Mouse (Mus musculus) left cerebral cortex, adult 9 months (tissue): Measurements from ENCODE around the gene Gm34653.
"Not testable (repeated sequence)": the region's sequence is repeated elsewhere in the genome, so short reads cannot be mapped to it uniquely, and the experiment has no call there.

Source experiments
- DNase-seq, 2 experiments: peaks; one replicate each; pipeline ENCODE4 v3.0.0; 2022; ENCODE audit warnings: low spot score in 2 of 2

Gene Gm34653

GRCm38 (mm10) chr2:34815893-34816292, 16.9 kb upstream of the Gm34653 start:
- DNase-seq, result not testable (repeated sequence)

GRCm38 (mm10) chr2:34818492-34818891, 14.3 kb upstream of the Gm34653 start:
- DNase-seq, result no peak

- DNase-seq, result peak; percentile 74 to 88
Measured at GRCm38 (mm10) chr2:34825827-34826459, 6.9 kb upstream of the Gm34653 start, which contains the start of gene Fbxw2. Gene Fbxw2 (minus strand): TSS chr2:34826311.

DNA sequence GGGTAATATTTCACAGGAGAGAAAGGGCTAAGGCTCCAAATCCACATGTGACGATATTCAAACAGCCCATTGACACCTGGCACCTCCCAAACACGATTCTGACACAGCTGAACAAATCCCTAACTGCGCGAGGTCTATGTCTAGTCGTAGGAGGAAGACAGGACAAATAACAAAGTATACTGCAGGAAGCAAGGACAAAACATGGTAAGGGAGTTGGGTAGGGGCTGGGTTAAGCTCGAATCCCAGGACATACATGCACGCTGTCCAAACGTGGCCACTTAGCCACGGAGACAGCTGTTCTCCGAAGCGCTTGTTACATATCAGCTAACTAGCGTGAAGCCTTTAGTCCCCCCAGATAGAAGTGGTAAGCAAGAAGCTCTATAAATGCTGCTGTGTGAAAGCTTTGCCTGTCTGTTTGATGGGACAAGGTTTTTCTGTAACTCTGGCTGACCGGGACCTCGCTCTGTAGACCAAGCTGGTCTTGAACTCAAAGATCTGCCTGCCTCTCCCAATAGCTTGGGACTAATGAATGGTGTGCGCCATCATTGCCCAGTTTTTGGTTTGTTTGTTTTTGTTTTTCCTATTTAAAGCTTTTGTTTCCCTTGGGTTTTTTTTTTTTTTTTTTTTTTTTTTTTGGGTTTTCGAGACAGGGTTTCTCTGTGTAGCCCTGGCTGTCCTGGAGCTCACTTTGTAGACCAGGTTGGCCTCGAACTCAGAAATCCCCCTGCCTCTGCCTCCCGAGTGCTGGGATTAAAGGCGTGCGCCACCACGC, 6.2 kb upstream of the Gm34653 start:
- no peak for DNase-seq

GRCm38 (mm10) chr2:34827591-34827990, 5.2 kb upstream of the Gm34653 start:
- DNase-seq, result no peak

- DNase-seq, result no peak
Measured at GRCm38 (mm10) chr2:34828026-34828425, 4.8 kb upstream of the Gm34653 start.

- not testable (repeated sequence) for DNase-seq
Measured at GRCm38 (mm10) chr2:34830066-34830465, 2.7 kb upstream of the Gm34653 start.

DNA sequence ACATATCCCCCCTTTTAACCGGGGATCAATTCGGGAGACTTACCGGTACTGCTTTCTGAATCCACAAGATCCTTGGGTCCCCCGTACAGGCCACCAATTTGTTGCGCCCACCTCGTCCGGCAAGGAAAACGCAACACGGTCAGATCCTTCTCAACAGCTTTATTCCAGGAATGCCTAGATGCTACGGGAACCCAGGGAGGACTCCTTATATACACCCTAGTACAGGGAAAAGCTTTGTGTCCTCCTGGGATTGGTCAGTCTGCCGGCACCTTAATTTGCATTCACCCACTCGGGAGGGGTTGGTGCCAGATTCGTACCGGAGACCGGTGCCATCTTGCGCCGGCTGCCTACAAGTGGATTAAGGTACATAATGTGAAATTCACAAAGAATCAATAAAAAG, 817 bp downstream of the Gm34653 start:
- no peak for DNase-seq

DNA sequence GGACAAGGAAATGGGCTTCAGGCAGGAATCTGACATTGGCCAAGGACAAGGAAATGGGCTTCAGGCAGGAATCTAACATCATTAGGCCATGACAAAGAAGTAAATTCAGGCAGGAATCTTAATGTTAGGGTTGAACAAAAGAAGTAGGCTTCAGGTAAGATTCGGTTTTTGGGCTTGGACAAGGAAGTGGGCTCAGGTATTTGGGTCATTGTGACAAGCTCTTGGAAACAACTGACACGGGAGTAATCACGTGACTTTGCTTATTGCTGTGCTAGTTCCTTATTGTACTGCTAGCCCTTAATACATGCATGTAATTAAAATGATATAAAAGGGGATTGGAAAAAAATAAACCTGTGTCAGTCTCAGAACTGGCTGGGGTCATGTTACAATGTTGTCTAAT, 2.9 kb downstream of the Gm34653 start:
- DNase-seq, result no peak

- DNase-seq, result not testable (repeated sequence)
Measured at GRCm38 (mm10) chr2:34840143-34840542, 7.3 kb downstream of the Gm34653 start.

DNA sequence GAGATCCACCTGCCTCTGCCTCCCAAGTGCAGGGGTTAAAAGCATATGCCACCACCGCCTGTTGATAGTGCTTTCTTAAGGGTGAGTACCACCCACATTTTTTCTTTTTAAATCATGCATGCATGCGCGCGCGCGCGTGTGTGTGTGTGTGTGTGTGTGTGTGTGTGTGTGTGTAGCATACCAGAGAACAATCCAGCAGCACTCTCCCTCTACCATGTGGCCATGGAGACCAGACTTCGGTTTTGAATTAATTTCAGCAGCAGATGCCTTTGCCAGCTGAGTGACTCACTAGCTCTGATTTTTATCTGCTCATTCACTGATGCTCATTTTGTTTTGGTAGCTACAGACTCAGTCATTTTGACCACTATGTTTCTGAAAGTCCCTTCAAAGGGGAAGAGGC, 8.9 kb downstream of the Gm34653 start:
- peak; percentile 15 to 61 for DNase-seq

DNA sequence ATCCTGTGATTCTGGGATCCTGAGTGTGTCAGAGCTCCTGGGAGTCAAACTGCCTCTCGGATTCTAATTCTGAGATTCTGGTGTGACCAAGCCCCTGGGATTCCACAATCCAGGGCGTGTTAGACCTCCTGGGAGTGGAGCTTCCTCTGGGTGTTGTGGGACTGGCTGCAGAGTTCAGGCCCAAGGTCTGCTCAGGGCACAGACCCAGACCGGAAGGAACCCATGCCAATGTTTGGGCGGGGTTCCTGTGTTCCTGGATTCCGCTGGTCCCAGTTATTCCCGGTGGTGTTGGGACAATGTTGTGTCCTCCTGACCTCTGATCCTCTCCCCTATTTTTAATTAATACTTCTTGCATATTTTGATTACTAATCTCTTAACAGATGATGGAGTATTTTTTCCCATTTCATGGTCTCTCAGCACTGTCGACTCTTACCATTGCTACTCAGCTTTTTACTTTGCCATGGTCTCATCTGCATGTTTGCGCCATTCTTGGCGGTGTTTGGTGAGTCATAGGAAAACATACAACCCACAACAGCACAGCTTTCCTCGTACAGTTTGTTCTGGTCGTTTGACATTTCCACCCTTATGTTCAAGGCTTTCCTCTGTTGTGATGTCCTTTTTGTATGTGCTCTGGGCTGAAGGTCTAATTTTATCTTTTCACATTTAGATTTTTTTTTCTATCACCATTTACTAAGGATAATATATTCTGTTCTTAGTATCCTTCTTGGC, 10.6 kb downstream of the Gm34653 start:
- DNase-seq, result no peak

- no peak for DNase-seq
Measured at GRCm38 (mm10) chr2:34847702-34848101, 14.9 kb downstream of the Gm34653 start.

GRCm38 (mm10) chr2:34855265-34855664, 22.5 kb downstream of the Gm34653 start:
- DNase-seq, result no peak

GRCm38 (mm10) chr2:34857728-34858127, 24.9 kb downstream of the Gm34653 start:
- DNase-seq, result no peak

DNA sequence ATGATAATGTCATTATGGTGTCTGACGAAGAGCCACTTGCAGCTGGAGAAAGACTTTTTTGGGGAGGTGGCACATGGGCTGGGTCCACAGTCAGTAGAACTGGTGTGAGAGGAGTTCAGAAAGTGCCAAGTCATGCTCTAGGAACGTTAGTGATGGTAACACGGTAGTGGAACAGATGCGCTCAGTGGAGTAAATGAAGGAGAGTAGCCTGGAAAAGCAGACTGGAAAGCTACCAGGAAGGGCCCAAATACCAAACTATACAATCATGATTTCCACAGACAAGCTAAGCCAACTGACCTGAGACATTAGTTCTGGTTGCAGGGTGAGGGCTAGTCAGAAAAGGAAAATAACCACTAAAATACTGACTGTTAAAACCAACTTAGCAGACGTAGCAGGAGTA, 36.9 kb downstream of the Gm34653 start:
- no peak for DNase-seq

GRCm38 (mm10) chr2:34870520-34871474, 38.0 kb downstream of the Gm34653 start:
- DNase-seq, result peak; percentile 91 to 95

GRCm38 (mm10) chr2:34874271-34874670, 41.5 kb downstream of the Gm34653 start, which contains the start of gene Cutal:
Gene Cutal (plus strand): TSS chr2:34874396.
- DNase-seq, result no peak

DNA sequence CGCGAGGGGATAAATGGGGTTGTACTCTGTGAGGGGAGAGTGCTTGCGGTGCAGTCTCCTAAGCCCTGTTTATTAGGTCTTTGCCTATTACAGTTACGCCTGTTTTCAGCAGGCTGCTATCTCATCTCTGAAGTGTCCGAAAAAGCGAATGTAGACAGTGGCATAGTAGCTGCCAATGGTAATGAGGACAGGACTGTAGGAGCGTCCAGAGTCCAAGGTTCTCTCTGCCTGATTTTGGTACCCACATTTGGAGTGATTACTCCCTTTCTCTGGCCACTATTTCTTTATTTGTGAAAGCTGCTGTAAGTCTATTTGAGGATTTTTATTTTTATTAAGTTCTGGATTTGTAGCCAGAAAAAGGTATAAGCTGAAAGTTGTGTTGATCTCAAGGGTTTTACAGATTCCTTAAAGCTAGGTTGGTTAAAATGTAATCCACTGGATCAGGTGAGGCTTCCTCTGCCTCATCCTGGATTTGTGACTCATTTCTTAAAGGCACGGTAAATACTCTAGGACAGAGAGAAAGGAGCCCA, 42.1 kb downstream of the Gm34653 start, which contains the start of gene Psmd5:
Gene Psmd5, minus strand, starts transcription at position 153 of the 530 bp plus-strand sequence.
- no peak for DNase-seq

- DNase-seq, result no peak
Measured at GRCm38 (mm10) chr2:34880054-34880453, 47.2 kb downstream of the Gm34653 start.

GRCm38 (mm10) chr2:34882757-34883156, 50.0 kb downstream of the Gm34653 start:
- DNase-seq, result no peak
